Mouse (Mus musculus) gastrocnemius, adult 2 months (tissue): Measurements from ENCODE around the gene Phactr1. TPM values are rescaled to one million over a fixed set of nuclear protein-coding genes. Genes with fewer than 3 reads are reported as not detected.

Experiments
- DNase-seq: peaks from one replicate; pipeline ENCODE4 v3.0.0; 2022
- H3K27ac ChIP-seq: fragments of 200-600 bp; 2 replicates; pipeline ENCODE4 v1.8.1; 2022; ENCODE audit warnings: mild to moderate bottlenecking
- H3K4me3 ChIP-seq: fragments of 200-600 bp; 2 replicates; pipeline ENCODE4 v1.8.1; 2022; ENCODE audit warnings: mild to moderate bottlenecking, moderate library complexity
- CTCF ChIP-seq: fragments of 200-600 bp; IDR thresholded peaks from 2 replicates; pipeline ENCODE4 v1.8.1; 2022; ENCODE audit warnings: antibody characterized with exemption, mild to moderate bottlenecking, moderate library complexity
- intact Hi-C: fragments of 180-260 bp; cut with DNase I; formaldehyde crosslinking; loops from one replicate; pipeline ENCODE4 v1.15.1; 2025
- total RNA-seq, 2 experiments: library from RNA; stranded (reverse); gene quantifications; 2 replicates each; pipeline ENCODE4 v1.2.3; 2021

Phactr1 gene
- total RNA-seq, 2 experiments from 2014 or later: 1.5 to 2.1 TPM

DNA sequence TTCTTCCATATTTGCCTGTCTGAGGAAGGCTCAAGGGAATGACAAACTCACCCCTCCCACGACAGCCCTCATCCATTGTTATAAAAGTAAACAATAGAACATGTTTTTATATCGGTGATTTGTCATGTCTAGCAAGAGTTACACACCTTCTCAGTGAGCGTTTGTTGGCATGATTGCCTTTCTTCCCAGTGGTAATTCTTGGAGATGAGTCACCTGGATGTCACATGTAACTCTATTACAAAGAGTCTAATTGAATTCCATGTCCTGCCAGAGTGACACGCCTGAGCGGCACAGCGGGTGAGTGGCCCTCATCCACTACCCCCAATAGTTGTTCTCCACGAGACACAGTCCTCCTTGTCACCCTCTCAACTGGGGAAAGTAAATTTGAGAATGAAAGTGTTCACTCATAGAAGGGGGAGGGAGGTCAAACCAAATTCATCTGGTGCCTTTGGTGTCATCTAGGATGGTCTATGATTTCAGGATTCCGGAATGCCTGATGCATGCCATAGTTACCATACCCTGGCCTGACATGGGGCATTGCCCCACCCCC is 388.4 kb downstream of the Phactr1 start:
- no peak for TF ChIP-seq CTCF
- intact Hi-C loops: no loop called here
- Histone ChIP-seq H3K27ac (no peak overlapping the region), H3K4me3 (no peak overlapping the region)
- DNase-seq: no peak

GRCm38 (mm10) chr13:43070496-43070895 is 390.1 kb downstream of the Phactr1 start:
- intact Hi-C loops: no loop called here
- DNase-seq: no peak
- no peak overlapping the region for H3K27ac ChIP-seq
- TF ChIP-seq CTCF: no peak
- H3K4me3 ChIP-seq: no peak overlapping the region

- no peak overlapping the region for H3K27ac ChIP-seq
- no peak for DNase-seq
- intact Hi-C loops: no loop called here
- no peak for TF ChIP-seq CTCF
- no peak overlapping the region for H3K4me3 ChIP-seq
Measured at GRCm38 (mm10) chr13:43070971-43071370, 390.5 kb downstream of the Phactr1 start.

GRCm38 (mm10) chr13:43075456-43075855 is 395.0 kb downstream of the Phactr1 start:
- DNase-seq: no peak
- TF ChIP-seq CTCF: no peak
- intact Hi-C loops: no loop called here
- Histone ChIP-seq H3K4me3 (no peak overlapping the region), H3K27ac (no peak overlapping the region)

DNA sequence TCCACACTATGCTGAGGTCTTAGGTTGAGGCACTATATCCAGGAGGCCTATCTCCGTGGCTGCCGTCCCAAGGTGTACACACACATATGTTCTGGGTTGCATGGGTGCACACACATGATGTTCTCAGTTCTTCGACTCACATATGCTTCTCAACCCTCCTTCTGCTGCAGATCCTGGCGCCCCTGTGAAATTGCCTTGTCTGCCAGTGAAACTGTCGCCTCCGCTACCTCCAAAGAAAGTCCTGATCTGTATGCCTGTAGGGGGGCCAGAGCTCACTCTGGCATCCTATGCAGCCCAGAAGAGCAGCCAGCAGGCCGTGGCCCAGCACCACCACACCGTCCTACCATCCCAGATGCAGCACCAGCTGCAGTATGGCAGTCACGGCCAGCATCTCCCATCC is 397.1 kb downstream of the Phactr1 start:
- intact Hi-C loops: no loop called here
- Histone ChIP-seq H3K4me3 (no peak overlapping the region), H3K27ac (no peak overlapping the region)
- TF ChIP-seq CTCF: no peak
- DNase-seq: no peak

DNA sequence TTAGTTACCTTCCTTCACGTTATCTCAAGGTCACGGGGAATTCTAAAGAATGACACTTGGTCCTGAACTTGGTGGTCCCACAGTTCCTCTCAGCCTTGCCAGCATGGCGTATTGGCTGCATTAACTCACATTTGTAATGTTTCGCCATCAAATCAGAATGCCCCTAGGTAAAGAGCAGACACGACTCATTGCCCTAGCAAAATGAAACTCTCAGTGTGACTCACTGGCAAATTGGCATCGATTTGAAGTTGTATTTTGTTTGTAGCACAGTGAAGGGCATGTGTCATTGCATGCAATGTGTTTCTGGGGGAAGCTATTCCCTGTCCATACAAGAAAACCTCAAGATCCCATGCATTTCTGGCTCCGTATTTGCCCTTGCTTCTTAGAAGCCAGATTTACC is 404.8 kb downstream of the Phactr1 start:
- no peak for TF ChIP-seq CTCF
- Histone ChIP-seq H3K4me3 (no peak overlapping the region), H3K27ac (no peak overlapping the region)
- no peak for DNase-seq
- intact Hi-C loops: no loop called here

DNA sequence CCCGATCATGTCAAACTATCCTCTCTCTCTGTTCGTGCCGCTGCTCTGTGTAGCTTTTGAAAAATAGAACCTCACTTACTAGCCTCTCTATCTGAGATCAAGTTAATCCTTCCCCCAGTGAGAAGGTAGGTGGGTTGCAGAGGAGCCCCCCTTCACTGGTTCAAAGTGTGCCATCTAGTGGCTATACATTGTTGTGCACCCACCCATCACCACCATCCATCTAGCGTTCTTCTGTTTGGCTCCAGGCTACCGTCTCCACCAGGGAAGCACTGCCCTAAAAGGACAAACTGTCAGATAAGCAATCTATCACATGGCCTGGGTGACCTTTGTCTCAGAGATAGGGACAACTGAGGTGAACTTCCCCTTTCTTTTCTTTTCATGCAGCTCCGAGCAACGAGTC is 413.9 kb downstream of the Phactr1 start:
- no peak for DNase-seq
- H3K27ac ChIP-seq: no peak overlapping the region
- TF ChIP-seq CTCF: peak; percentile 64
- intact Hi-C loops: loop anchor here (10.0 kb wide), 1 partner anchor 260 kb away; no protein-coding TSS in a partner anchor
- no peak overlapping the region for H3K4me3 ChIP-seq

DNA sequence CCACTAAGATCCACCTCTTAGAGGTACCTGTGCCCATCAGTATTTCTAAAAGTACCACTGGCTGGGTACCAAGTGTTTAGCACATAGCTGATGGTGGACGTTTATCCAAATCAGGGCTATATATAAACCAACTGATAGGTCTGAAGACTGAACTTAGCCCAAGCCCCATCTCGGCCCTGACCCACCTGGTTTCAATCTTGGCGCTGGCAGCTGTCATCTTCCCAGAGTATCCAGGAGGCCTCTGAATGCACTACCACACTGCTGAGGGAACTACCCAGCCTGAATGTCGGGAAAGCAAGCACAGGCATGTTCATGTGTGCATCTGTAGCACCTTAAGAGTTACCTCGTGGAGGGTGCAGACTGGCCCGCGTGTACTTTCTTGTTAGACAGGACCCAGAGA is 422.5 kb downstream of the Phactr1 start:
- Histone ChIP-seq H3K4me3 (no peak overlapping the region), H3K27ac (no peak overlapping the region)
- TF ChIP-seq CTCF: no peak
- intact Hi-C loops: no loop called here
- no peak for DNase-seq

GRCm38 (mm10) chr13:43104496-43104895 is 424.1 kb downstream of the Phactr1 start:
- no peak for DNase-seq
- Histone ChIP-seq H3K27ac (no peak overlapping the region), H3K4me3 (no peak overlapping the region)
- peak; percentile 20; the same call in 1 of the 2 replicates for TF ChIP-seq CTCF
- intact Hi-C loops: no loop called here

GRCm38 (mm10) chr13:43112280-43112679 is 431.9 kb downstream of the Phactr1 start:
- intact Hi-C loops: no loop called here
- TF ChIP-seq CTCF: no peak

GRCm38 (mm10) chr13:43112707-43113106 is 432.3 kb downstream of the Phactr1 start:
- Histone ChIP-seq H3K4me3 (no peak overlapping the region), H3K27ac (no peak overlapping the region)
- intact Hi-C loops: no loop called here
- no peak for TF ChIP-seq CTCF
- DNase-seq: no peak

More at GRCm38 (mm10) chr13:43112280-43112679, 431.9 kb downstream of the Phactr1 start:
- Histone ChIP-seq H3K27ac (no peak overlapping the region), H3K4me3 (no peak overlapping the region)
- DNase-seq: no peak

- Histone ChIP-seq H3K27ac (no peak overlapping the region), H3K4me3 (no peak overlapping the region)
- no peak for DNase-seq
- no peak for TF ChIP-seq CTCF
- intact Hi-C loops: no loop called here
Measured at GRCm38 (mm10) chr13:43113141-43113540, 432.7 kb downstream of the Phactr1 start.

GRCm38 (mm10) chr13:43122306-43123070 is 442.1 kb downstream of the Phactr1 start:
- Histone ChIP-seq H3K27ac (peak overlapping the region; percentile 71), H3K4me3 (peak overlapping the region; percentile 56)
- intact Hi-C loops: no loop called here
- TF ChIP-seq CTCF: no peak
- peak; percentile 44 for DNase-seq
